Mouse (Mus musculus) cortical plate, adult 2 months (tissue): ENCODE measurements around the gene Armc2.

Source experiments
- CTCF ChIP-seq: fragments of 200-500 bp; IDR thresholded peaks from 2 replicates; pipeline ENCODE4 v1.5.1; 2011; ENCODE audit warnings: mild to moderate bottlenecking, control low read depth, low read length; ENCODE audit not compliant: insufficient read depth; ENCODE audit errors: extremely low read depth
- POLR2A ChIP-seq: fragments of 200-500 bp; IDR thresholded peaks from 2 replicates; pipeline ENCODE4 v1.6.1; 2011; ENCODE audit warnings: mild to moderate bottlenecking, low read length, control low read depth; ENCODE audit not compliant: insufficient read depth; ENCODE audit errors: extremely low read depth

DNA sequence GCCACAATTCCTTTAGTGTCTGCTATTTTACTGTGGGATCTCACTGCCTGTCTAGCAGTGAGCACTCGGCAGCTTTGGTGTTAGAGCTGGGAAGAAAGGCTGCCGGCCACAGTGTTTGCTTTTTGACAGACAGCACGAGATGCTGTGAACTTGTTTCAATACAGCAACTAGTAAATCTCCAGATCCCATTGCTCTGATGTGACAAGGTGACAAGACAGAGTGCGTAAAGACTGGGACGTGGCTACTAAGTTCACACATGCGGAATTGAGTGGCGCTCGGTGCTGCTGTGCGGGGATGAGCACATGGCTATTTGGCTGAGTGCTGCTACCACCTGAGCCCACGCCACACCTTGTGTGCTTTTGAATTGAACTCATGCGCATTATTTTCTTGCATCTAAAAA lies 110.8 kb downstream of the Armc2 start:
- TF ChIP-seq POLR2A (no peak), CTCF (no peak)
